Mouse (Mus musculus): ENCODE data around the gene Sh3rf3.

Sh3rf3 gene

GRCm38 (mm10) chr10:58921643-58922188 is 108.6 kb downstream of the Sh3rf3 start:
- no peak for DNase-seq

GRCm38 (mm10) chr10:58922216-58922829 is 109.2 kb downstream of the Sh3rf3 start:
- no peak for DNase-seq

- DNase-seq = no peak
Measured at GRCm38 (mm10) chr10:58922993-58923392, 109.8 kb downstream of the Sh3rf3 start.

- peak; percentile 63 for DNase-seq
Measured at GRCm38 (mm10) chr10:58926578-58926977, 113.4 kb downstream of the Sh3rf3 start.

- no peak for DNase-seq
Measured at GRCm38 (mm10) chr10:58928952-58929442, 115.8 kb downstream of the Sh3rf3 start.

GRCm38 (mm10) chr10:58932151-58932773 is 119.1 kb downstream of the Sh3rf3 start:
- DNase-seq = no peak

GRCm38 (mm10) chr10:58935606-58936005 is 122.4 kb downstream of the Sh3rf3 start:
- no peak for DNase-seq

- DNase-seq = no peak
Measured at GRCm38 (mm10) chr10:58936441-58936860, 123.3 kb downstream of the Sh3rf3 start.

GRCm38 (mm10) chr10:58937521-58937920 is 124.4 kb downstream of the Sh3rf3 start:
- no peak for DNase-seq

GRCm38 (mm10) chr10:58942819-58943218 is 129.7 kb downstream of the Sh3rf3 start:
- no peak for DNase-seq

GRCm38 (mm10) chr10:58943661-58944400 is 130.7 kb downstream of the Sh3rf3 start:
- no peak for DNase-seq

- no peak for DNase-seq
Measured at GRCm38 (mm10) chr10:58944930-58945329, 131.8 kb downstream of the Sh3rf3 start.

GRCm38 (mm10) chr10:58949770-58950638 is 136.8 kb downstream of the Sh3rf3 start:
- no peak for DNase-seq

GRCm38 (mm10) chr10:58960193-58960592 is 147.0 kb downstream of the Sh3rf3 start:
- no peak for DNase-seq

- DNase-seq = no peak
Measured at GRCm38 (mm10) chr10:58968236-58968635, 155.1 kb downstream of the Sh3rf3 start.

GRCm38 (mm10) chr10:58969351-58969750 is 156.2 kb downstream of the Sh3rf3 start:
- no peak for DNase-seq

GRCm38 (mm10) chr10:58972115-58972514 is 159.0 kb downstream of the Sh3rf3 start:
- no peak for DNase-seq

GRCm38 (mm10) chr10:58974138-58974537 is 161.0 kb downstream of the Sh3rf3 start:
- DNase-seq = no peak

GRCm38 (mm10) chr10:58979320-58979959 is 166.3 kb downstream of the Sh3rf3 start:
- DNase-seq = no peak

GRCm38 (mm10) chr10:58981674-58982329 is 168.6 kb downstream of the Sh3rf3 start:
- no peak for DNase-seq

- no peak for DNase-seq
Measured at GRCm38 (mm10) chr10:58982546-58983154, 169.5 kb downstream of the Sh3rf3 start.
